Mouse (Mus musculus): ENCODE results near the gene Wdr20rt. TPM values are rescaled to one million over a fixed set of nuclear protein-coding genes. Genes with fewer than 3 reads are reported as not detected.
A peak's percentile ranks its signal among the peaks of the same experiment; 100 is the strongest.

Wdr20rt gene
- total RNA-seq, 1 experiment = 2.4 TPM

DNA sequence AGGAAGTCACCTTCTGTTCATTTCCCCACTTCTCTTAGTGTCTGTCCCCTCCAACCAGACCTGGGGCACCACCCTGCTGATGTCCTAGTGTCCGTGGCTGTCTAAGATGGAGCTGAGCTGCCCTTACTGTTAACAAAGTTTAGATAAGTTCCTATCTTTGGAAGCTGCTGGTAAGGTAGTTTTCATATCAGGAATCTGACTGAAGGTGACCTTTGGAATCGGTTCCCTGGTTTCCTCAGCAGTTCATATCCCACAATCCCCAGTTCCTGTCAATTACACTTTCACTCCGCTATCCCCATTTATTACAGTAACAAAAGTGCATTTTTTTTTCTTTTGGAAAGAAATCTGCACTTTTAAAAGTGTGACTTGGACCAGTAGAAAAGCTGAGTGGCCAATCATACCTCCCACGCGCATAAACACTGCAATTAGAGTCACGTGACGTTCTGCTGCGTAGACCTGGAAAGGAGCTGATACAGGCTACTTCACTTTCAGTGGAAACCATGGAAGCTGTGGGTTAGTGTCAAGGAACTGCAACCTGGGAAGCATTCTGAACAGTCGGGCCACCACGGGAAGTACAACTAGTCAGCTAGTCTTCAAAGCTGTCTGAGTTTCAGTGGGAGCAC, 24.9 kb downstream of the Wdr20rt start:
- in situ Hi-C loops (cut with MboI; ENCODE audit: low sequenced_read_pairs in 2 of 2, unreplicated experiment in 2 of 2) = no loop called here
- DNase-seq (ENCODE audit: low read depth, low spot score) = no peak
- H3K9me3 ChIP-seq (ENCODE audit: control insufficient read depth, insufficient read depth, low read depth, low read length) = no peaks in the 10 kb centered on the region
- H3K4me3 ChIP-seq (ENCODE audit: insufficient read depth in 1 of 2, low read depth in 1 of 2, low read length in 2 of 2, poor library complexity in 1 of 2, severe bottlenecking in 1 of 2) = no peak overlapping the region
- H3K27ac ChIP-seq (ENCODE audit: insufficient read depth, low read depth, low read length, poor library complexity, severe bottlenecking) = no peak overlapping the region
- no peaks in the 10 kb centered on the region for H3K4me1 ChIP-seq (ENCODE audit: control insufficient read depth in 2 of 2, insufficient read depth in 2 of 2, low read length in 2 of 2, poor library complexity in 1 of 2)
- no peaks in the 10 kb centered on the region for H3K36me3 ChIP-seq (ENCODE audit: control insufficient read depth, insufficient read depth, low read length, poor library complexity, severe bottlenecking)
- H3K9ac ChIP-seq (ENCODE audit: insufficient read depth, low read depth, low read length, poor library complexity, severe bottlenecking) = no peak overlapping the region
- TF ChIP-seq HCFC1 (IDR thresholded peaks at IDR 0.05; ENCODE audit: borderline replicate concordance, insufficient read depth, low read length) (no peak), ZNF384 (IDR thresholded peaks at IDR 0.05; ENCODE audit: low read depth, low read length) (no peak), CHD2 (IDR thresholded peaks at IDR 0.05; ENCODE audit: low read depth, low read length) (no peak), MAFK (IDR thresholded peaks at IDR 0.05; ENCODE audit: insufficient read depth, low read depth, low read length) (no peak), ZC3H11A (IDR thresholded peaks at IDR 0.05; ENCODE audit: borderline replicate concordance, low read depth, low read length) (no peak)

DNA sequence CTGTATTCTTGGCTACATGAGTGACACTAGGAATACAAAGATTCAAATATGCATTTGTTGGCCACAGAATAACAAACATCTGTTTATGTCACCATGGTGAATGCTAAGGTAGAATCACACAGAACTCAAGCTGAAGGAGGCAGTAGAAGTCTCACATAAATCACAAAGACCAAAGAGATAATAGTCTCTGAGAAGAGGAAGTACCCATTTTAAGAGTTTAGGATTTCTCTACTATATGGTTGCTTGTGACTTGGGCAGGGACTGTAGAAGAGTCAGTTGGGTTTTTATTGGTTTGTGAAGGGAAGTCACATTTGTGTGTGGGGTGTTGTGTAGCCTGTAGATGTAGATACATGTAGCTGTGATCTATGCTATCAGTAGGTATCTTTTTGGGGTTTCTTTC, 31.6 kb downstream of the Wdr20rt start:
- H3K36me3 ChIP-seq (ENCODE audit: control insufficient read depth, insufficient read depth, low read length, poor library complexity, severe bottlenecking) = no peaks in the 10 kb centered on the region
- no peak overlapping the region for H3K4me3 ChIP-seq (ENCODE audit: insufficient read depth in 1 of 2, low read depth in 1 of 2, low read length in 2 of 2, poor library complexity in 1 of 2, severe bottlenecking in 1 of 2)
- no peak for DNase-seq (ENCODE audit: low read depth, low spot score)
- no peaks in the 10 kb centered on the region for H3K4me1 ChIP-seq (ENCODE audit: control insufficient read depth in 2 of 2, insufficient read depth in 2 of 2, low read length in 2 of 2, poor library complexity in 1 of 2)
- no peaks in the 10 kb centered on the region for H3K9me3 ChIP-seq (ENCODE audit: control insufficient read depth, insufficient read depth, low read depth, low read length)
- no peak overlapping the region for H3K9ac ChIP-seq (ENCODE audit: insufficient read depth, low read depth, low read length, poor library complexity, severe bottlenecking)
- no peak for TF ChIP-seq CHD2 (IDR thresholded peaks at IDR 0.05; ENCODE audit: low read depth, low read length)
- no peak for TF ChIP-seq HCFC1 (IDR thresholded peaks at IDR 0.05; ENCODE audit: borderline replicate concordance, insufficient read depth, low read length)
- in situ Hi-C loops (cut with MboI; ENCODE audit: low sequenced_read_pairs in 2 of 2, unreplicated experiment in 2 of 2) = no loop called here
- H3K27ac ChIP-seq (ENCODE audit: insufficient read depth, low read depth, low read length, poor library complexity, severe bottlenecking) = no peak overlapping the region

DNA sequence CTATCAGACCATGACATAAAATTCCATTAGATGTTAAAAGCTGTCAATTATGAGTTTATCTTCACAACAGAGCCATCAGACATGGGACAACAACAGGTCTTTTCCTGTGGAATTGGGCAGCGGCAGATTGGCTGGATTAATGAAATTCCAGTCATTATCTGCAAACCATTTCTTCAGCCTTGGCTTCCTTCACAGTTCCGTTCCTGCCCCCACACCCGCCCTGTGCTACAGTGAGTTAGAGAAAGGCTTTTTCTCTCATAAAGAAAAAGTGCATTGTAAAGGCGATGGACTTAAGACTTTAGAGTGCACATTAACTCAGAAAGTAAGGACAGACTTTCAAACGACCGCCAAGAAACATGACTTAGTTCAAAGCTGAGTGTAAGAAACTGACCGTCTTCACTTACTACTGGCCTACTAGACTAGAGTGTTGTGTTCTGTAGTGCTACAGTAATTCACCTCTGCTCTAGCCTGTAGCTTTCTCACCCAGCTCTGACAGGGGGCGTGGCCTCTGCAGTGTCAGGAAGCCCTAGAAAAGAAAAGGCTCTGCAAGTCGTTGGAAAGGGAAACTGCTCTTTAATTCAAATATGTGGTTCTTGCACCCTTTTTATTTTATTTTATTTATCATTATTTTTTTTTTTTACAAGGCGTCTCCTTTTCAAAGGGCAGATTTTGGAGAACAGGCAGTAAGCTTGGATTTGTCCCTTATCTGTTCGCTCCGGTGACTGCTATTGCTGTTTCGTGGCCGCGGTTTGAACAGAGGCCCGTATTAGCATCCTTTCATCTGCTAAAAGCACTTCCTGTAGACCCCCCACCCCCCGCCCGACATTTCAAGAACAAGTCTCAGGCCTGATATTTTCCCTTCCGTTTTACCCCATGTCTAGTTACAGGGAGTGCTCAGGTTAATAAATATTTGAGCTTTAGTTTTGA, 33.2 kb downstream of the Wdr20rt start:
- H3K27ac ChIP-seq (ENCODE audit: insufficient read depth, low read depth, low read length, poor library complexity, severe bottlenecking) = no peak overlapping the region
- no peak overlapping the region for H3K9ac ChIP-seq (ENCODE audit: insufficient read depth, low read depth, low read length, poor library complexity, severe bottlenecking)
- in situ Hi-C loops (cut with MboI; ENCODE audit: low sequenced_read_pairs in 2 of 2, unreplicated experiment in 2 of 2) = no loop called here
- H3K4me1 ChIP-seq (ENCODE audit: control insufficient read depth in 2 of 2, insufficient read depth in 2 of 2, low read length in 2 of 2, poor library complexity in 1 of 2) = no peaks in the 10 kb centered on the region
- H3K36me3 ChIP-seq (ENCODE audit: control insufficient read depth, insufficient read depth, low read length, poor library complexity, severe bottlenecking) = no peaks in the 10 kb centered on the region
- H3K4me3 ChIP-seq (ENCODE audit: insufficient read depth in 1 of 2, low read depth in 1 of 2, low read length in 2 of 2, poor library complexity in 1 of 2, severe bottlenecking in 1 of 2) = no peak overlapping the region
- no peaks in the 10 kb centered on the region for H3K9me3 ChIP-seq (ENCODE audit: control insufficient read depth, insufficient read depth, low read depth, low read length)
- TF ChIP-seq ZNF384 (IDR thresholded peaks at IDR 0.05; ENCODE audit: low read depth, low read length) (no peak), ZC3H11A (IDR thresholded peaks at IDR 0.05; ENCODE audit: borderline replicate concordance, low read depth, low read length) (no peak), HCFC1 (IDR thresholded peaks at IDR 0.05; ENCODE audit: borderline replicate concordance, insufficient read depth, low read length) (no peak), MAFK (IDR thresholded peaks at IDR 0.05; ENCODE audit: insufficient read depth, low read depth, low read length) (no peak), CHD2 (IDR thresholded peaks at IDR 0.05; ENCODE audit: low read depth, low read length) (no peak)
- DNase-seq (ENCODE audit: low read depth, low spot score) = peak; percentile 35

DNA sequence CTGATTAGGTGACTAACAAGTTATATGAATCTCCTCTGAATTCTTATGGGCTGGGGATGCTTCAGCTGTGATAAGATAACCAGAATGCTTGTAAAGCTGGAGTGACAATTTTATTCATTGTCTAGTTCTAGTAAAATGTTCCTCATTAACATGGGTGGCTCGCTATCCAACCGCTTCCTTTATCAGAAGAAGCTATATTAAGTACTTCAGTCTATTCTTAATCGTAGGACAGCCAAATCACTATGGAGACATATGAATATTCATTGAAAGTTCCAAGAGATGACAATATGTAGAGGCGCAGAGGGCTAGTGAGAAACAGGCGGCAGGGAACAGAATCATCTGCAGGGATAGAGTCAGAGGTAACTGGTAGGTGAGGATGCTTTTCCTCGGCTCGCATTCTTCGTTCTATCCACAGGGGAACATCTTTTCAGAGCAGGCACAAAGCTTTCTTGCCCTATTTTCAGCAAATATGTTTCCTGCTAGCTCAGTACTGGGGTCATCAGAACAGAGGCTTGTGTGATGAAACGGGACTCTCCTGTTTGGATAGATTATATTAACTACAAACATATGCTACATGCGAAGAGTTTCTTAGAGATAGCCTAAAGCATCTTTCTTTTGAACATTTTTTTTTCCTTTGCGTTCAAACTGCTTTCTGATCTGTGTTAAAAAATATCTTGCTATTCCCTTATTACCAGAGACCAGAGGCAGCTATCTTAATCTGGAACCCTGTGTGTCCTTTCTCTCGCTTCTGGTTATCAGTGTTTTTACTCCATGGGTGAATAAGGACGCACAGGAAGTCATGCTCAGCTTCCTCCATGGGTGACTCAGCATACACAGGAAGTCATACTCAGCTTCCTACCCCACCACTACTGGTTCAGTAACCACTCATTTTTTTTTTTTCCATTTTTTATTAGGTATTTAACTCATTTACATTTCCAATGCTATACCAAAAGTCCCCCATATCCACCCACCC, 34.1 kb downstream of the Wdr20rt start:
- no peaks in the 10 kb centered on the region for H3K36me3 ChIP-seq (ENCODE audit: control insufficient read depth, insufficient read depth, low read length, poor library complexity, severe bottlenecking)
- TF ChIP-seq MAFK (IDR thresholded peaks at IDR 0.05; ENCODE audit: insufficient read depth, low read depth, low read length) (no peak), HCFC1 (IDR thresholded peaks at IDR 0.05; ENCODE audit: borderline replicate concordance, insufficient read depth, low read length) (no peak), ZNF384 (IDR thresholded peaks at IDR 0.05; ENCODE audit: low read depth, low read length) (no peak), CHD2 (IDR thresholded peaks at IDR 0.05; ENCODE audit: low read depth, low read length) (no peak), ZC3H11A (IDR thresholded peaks at IDR 0.05; ENCODE audit: borderline replicate concordance, low read depth, low read length) (no peak)
- no peaks in the 10 kb centered on the region for H3K9me3 ChIP-seq (ENCODE audit: control insufficient read depth, insufficient read depth, low read depth, low read length)
- in situ Hi-C loops (cut with MboI; ENCODE audit: low sequenced_read_pairs in 2 of 2, unreplicated experiment in 2 of 2) = no loop called here
- no peak overlapping the region for H3K4me3 ChIP-seq (ENCODE audit: insufficient read depth in 1 of 2, low read depth in 1 of 2, low read length in 2 of 2, poor library complexity in 1 of 2, severe bottlenecking in 1 of 2)
- no peaks in the 10 kb centered on the region for H3K4me1 ChIP-seq (ENCODE audit: control insufficient read depth in 2 of 2, insufficient read depth in 2 of 2, low read length in 2 of 2, poor library complexity in 1 of 2)
- no peak overlapping the region for H3K27ac ChIP-seq (ENCODE audit: insufficient read depth, low read depth, low read length, poor library complexity, severe bottlenecking)
- DNase-seq (ENCODE audit: low read depth, low spot score) = no peak
- H3K9ac ChIP-seq (ENCODE audit: insufficient read depth, low read depth, low read length, poor library complexity, severe bottlenecking) = no peak overlapping the region
